Mouse (Mus musculus) ovary, postnatal 14 days (tissue): ENCODE measurements at regions not wholly inside any gene's neighbourhood (a gene's known extent, or its start where the extent isn't known, plus 50 kb on each side); places are given as distances from the start of the nearest gene placed in this dataset.

Experiments used
- DNase-seq: peaks from one replicate; pipeline ENCODE4 v3.0.0; 2022; ENCODE audit warnings: low spot score

GRCm38 (mm10) chr11:63481676-63482310 lies 353.0 kb downstream of the Pmp22 start:
- no peak for DNase-seq

- DNase-seq = no peak
These were observed 353.8 kb downstream of the Pmp22 start for GRCm38 (mm10) chr11:63482593-63482992.

- no peak for DNase-seq
These were observed 358.4 kb downstream of the Pmp22 start for GRCm38 (mm10) chr11:63487203-63487602.

DNA sequence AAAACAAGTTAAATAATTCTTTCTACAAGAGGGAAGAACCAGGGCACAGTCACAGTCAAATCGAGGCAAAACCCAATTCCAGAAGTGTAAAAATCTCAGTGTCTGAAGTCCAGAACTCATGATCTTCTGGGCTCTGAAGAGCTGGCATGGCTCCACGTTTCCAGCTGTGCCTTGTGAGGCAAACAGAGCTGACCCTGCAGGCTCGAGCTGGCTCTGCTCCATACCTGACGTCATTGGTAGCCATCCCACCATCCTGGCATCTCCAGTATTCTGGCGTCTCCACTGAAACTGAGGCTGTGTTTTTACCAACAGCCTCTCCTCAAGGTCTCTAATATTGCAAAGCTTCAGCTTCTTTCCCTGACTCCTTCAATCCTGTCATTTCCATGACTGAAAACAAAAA lies 373.4 kb downstream of the Pmp22 start:
- DNase-seq = no peak

DNA sequence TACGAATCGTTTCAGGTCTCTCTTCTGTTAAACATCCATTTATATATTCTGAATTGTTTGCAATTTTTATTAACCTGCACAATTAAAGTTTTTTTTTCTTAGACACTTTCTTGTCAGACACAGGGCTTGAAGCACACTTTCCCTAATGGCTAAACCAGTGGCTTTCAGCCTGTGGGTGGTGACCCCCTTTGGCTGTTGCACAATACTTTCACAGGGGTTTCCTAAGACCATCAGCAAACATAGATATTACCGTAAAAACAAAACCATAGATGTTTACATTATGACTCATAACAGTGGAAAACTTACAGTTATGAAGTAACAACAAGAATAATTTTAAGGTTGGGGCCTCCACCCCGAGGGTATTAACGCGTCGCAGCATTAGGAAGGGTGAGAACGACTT lies 378.6 kb downstream of the Pmp22 start:
- DNase-seq = no peak

DNA sequence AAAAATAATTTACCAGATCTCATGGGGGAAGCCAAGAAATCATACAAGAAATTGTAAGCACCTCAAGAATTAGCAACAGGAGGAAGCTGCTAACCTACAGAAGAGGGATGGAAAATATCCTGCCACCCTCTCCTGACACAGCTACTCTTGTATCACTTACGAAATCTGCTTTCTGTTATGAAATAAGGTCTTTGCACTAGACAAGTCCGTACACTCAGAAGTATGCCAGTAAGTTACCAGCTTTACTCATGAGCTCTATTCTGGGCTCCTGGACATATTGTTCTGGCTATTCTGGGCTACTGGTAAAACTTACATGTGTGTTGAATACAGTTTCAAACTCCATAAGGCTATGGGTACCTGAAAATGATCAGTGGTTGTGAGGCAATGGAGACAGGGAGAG lies 379.9 kb downstream of the Pmp22 start:
- no peak for DNase-seq

DNA sequence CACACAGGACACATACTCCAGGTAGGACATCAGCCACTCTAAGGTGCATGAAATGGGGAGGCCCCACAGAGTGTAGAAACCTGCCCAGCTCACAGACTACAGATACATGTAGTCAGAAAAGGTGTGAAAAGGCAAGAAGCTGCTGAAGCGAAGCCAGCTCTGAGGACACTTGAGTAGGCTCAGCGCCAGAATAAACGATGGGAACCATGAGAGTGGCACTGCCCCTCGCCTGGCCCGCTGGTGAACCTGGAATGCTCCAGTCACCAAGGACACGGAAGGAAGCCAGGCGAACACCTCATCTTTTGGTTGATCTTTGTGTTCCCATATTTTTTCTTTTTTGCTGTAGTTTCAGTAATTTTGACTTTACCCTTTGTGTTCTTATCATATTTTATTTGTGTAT lies 381.8 kb downstream of the Pmp22 start:
- DNase-seq = no peak

GRCm38 (mm10) chr11:63514615-63515014 lies 385.8 kb downstream of the Pmp22 start:
- no peak for DNase-seq

DNA sequence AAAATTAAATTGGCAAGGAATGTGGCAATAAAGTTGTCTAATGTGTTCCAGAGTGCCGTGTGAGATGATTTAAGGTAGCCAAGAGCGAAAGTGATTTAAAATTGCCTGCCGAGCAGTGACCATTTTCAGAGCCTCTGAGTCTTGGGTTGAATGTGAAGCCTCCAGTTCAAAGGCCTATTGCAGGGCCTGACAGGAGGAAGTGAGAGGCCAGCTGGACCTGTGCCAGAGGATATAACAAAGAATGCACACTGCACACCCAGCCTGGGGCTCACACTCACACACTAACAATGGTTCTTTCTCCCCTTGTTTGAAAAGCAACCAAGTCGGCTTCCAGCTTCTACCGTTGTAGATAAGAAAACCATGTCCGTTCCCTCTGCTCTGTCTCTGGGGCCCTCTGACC lies 390.1 kb downstream of the Pmp22 start:
- DNase-seq = peak; percentile 13

DNA sequence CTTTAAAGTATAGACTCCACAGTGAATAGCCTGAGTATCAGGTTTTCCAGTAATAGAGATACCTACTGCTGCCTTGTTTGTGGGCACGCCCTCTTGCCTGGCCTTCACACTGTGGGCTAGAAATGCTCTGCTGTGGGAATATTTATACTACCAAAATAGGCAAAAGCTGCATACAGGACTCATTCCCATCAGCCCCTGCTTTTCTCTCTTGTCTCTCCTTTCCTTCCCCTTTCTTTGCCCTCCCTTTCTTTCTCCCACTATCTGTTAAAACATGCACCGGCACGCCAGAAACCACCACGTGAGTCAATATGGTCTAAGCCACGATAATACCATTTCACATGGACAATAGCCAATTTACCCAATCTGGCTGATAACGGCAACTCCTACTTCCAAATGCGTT lies 395.5 kb downstream of the Pmp22 start:
- no peak for DNase-seq

DNA sequence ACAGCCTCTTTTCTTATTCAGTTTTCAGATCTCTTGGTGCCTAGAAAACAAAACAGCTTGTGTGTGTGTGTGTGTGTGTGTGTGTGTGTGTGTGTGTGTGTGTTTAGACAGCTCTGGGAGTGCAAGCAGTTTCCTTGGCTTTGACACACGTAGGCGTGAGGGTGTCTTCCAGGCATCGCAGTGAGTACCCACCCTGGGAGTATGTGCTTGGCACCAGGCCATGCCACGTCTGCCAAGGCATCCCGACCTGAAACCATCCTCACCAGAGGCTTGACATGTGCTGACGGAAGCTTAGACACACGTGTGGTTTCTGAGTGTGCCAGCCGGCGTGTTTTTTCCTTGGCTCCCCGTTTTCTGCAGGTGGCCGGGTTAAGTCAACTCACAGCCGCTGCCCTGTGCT lies 396.6 kb downstream of the Pmp22 start:
- no peak for DNase-seq

DNA sequence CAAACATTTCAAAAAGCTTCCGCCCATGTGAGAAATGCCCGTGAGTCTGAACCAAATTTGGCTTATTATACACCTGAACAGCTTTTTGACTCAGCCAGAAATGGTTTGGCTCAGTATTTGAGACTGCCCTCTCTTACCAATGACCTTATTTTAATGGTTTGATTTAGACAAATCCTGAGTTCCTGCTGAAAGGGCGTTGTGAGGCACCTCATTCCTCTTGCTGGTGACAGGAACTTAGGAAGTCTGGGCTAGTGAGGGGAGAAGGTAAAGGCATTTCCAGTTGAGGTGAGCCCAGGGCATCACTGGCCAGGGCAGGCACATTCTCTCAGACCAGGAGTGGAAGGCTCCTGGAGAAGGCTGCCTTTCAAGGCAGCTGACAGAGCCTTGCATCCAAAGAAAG lies 396.1 kb downstream of the Hs3st3b1 start:
- DNase-seq = no peak

GRCm38 (mm10) chr11:63532752-63533151 lies 389.3 kb downstream of the Hs3st3b1 start:
- DNase-seq = no peak

DNA sequence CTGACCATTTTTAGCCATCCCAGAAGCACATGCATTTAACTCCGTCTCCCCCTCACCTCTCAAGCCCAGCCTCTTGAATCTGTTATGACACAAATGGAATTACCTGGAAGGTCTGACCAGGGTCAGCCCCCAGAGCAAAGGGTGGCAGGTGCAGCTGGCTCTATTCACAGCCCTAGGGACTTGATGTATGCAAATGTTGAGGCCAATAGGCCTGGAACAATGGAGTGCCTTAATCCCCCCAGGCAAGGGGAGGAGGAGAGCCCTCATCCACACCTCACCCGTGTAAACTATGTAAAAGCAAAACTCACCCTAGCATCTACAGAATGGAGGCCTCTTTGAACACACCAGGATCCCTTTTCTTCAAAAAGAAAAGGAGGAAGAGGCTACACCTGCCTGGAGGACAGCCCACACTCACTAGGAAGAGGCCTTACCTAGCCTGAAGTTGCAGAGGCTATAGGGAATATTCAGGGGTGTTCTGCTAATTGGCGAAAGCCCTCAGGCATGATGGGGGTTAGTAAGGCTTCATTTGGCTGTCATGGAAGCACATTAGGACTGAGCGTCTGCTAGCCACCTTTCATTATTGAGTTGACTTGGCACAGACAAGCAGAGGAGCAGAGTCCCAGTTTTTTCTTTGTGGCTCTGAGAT lies 388.4 kb downstream of the Hs3st3b1 start:
- no peak for DNase-seq

- no peak for DNase-seq
These were observed 384.4 kb downstream of the Hs3st3b1 start for GRCm38 (mm10) chr11:63537693-63538092.

- no peak for DNase-seq
These were observed 378.0 kb downstream of the Hs3st3b1 start for GRCm38 (mm10) chr11:63543971-63544696.

- no peak for DNase-seq
These were observed 376.6 kb downstream of the Hs3st3b1 start for GRCm38 (mm10) chr11:63545516-63545915.

DNA sequence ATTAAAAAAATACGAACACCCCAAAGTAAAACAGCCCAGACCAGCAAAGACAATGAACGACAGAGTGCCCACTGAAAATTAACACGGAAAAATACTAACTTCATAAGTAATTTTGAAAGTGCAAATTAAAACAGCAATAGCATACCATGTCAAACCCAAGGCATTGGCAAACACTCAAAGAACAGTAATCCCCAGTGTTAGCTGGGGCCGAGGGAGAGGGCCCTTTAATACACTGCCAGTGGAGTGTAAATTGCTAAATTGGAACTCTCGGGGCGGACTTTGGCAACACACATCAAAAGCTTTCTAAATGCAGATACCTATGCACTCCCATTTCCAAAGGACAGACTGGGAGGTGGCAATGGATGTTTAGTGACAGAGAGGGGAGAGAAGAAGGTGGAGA lies 361.6 kb downstream of the Hs3st3b1 start:
- no peak for DNase-seq

GRCm38 (mm10) chr11:63562696-63563095 lies 359.4 kb downstream of the Hs3st3b1 start:
- DNase-seq = no peak

GRCm38 (mm10) chr11:63565471-63566232 lies 356.4 kb downstream of the Hs3st3b1 start:
- no peak for DNase-seq

DNA sequence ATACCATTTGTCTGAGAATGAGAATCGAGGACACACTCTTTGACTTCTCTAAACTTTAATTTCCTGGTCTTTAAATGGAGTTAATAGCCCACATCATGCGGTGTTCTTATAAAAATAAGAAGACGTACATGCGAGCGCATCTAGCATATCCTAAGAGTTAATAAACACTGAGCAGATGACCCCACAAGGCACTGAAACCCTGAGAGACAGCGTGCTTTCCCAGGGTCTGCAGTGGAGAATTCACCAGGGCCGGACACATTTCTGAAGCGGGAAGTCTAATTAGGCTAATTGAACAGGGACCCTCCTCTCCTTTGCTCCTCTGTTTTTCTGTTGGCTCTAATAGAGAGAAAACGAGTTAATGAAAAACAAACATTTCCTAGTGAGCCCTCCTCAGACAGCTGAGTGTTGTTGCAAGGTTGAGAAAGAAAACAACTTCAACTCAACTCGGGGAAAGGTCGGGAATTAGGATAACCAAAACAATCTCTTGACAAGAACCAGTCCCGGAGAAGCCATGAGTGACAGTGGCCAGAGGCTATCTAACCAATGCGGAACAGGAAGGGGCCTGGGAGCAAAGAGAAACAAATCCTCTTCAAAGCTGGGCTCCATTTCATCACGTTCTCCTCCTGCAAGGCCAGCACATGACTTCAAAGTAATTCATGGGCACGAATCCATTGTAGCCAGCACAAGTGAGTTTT lies 352.2 kb downstream of the Hs3st3b1 start:
- DNase-seq = no peak

DNA sequence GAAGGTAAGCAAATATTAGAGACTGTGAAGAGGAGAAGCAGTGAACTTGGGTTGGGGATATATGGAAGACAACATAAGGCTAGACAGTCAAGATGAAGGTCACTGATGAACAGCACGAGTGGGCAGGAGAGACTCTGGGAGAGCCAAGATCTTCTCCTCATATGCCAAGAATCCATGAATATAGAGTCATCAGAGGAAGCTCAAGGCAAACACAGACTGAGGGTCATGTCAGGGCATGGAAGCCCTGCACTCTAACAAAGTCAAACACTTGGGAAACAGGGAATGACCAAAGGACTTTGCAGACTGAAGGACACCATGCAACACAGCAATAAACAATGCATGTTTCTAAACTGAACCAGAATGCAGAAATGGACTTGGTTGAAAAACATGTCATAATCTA lies 351.4 kb downstream of the Hs3st3b1 start:
- no peak for DNase-seq
